Mouse (Mus musculus) kidney, embryonic 14.5 days (tissue): Measurements from ENCODE around the gene Ralgapa2. TPM values are rescaled to one million over a fixed set of nuclear protein-coding genes. Genes with fewer than 3 reads are reported as not detected.

ENCODE experiments used
- ATAC-seq: fragments of 200-750 bp; cut with Nextera tagmentation; 2 replicates; pipeline ENCODE4 v1.8.0; 2017; ENCODE audit warnings: moderate number of reproducible peaks, mild to moderate bottlenecking, moderate TSS enrichment, moderate library complexity; ENCODE audit not compliant: low FRiP score, low TSS enrichment
- H3K27ac ChIP-seq: fragments of 300-500 bp; sonication (generic); 2 replicates; pipeline ENCODE4 v1.5.1; 2014; ENCODE audit warnings: low read depth, mild to moderate bottlenecking, low read length, moderate library complexity, mixed read lengths
- H3K27me3 ChIP-seq: fragments of 300-500 bp; sonication (generic); 2 replicates; pipeline ENCODE4 v1.6.1; 2014; ENCODE audit warnings: mild to moderate bottlenecking, low read length; ENCODE audit not compliant: control insufficient read depth, insufficient read depth
- H3K36me3 ChIP-seq: fragments of 300-500 bp; sonication (generic); 2 replicates; pipeline ENCODE4 v1.6.1; 2014; ENCODE audit warnings: low read length, mixed read lengths; ENCODE audit not compliant: control insufficient read depth, insufficient read depth
- H3K4me1 ChIP-seq: fragments of 300-500 bp; sonication (generic); 2 replicates; pipeline ENCODE4 v1.6.1; 2014; ENCODE audit warnings: low read length, mixed read lengths; ENCODE audit not compliant: control insufficient read depth, insufficient read depth
- H3K4me2 ChIP-seq: fragments of 300-500 bp; sonication (generic); replicated peaks from 2 replicates; pipeline ENCODE4 v1.6.1; 2014; ENCODE audit warnings: low read depth, mild to moderate bottlenecking, low read length
- H3K4me3 ChIP-seq: fragments of 300-500 bp; sonication (generic); 2 replicates; pipeline ENCODE4 v1.5.1; 2014; ENCODE audit warnings: mild to moderate bottlenecking, low read length
- H3K9ac ChIP-seq: fragments of 300-500 bp; sonication (generic); 2 replicates; pipeline ENCODE4 v1.6.1; 2014; ENCODE audit warnings: low read depth, mild to moderate bottlenecking, low read length, moderate library complexity
- H3K9me3 ChIP-seq: fragments of 300-500 bp; sonication (generic); 2 replicates; pipeline ENCODE4 v1.6.1; 2016; ENCODE audit warnings: low read length; ENCODE audit not compliant: control insufficient read depth
- WGBS: fragments of 180-500 bp; shearing (Covaris S2); extraction: QIAGEN DNeasy Blood & Tissue Kit; methylation state at CpG from one replicate; pipeline ENCODE4 v1.1.7; 2014; 5-methylcytosine and 5-hydroxymethylcytosine counted together
- polyA plus RNA-seq: library from polyadenylated mRNA; unstranded; fragments of >200 nt; fragmentation: Nextera tagmentation; extraction: Ambion mirVana; gene quantifications from 2 replicates; pipeline ENCODE4 v1.2.1, GENCODE M21; 2014

The Ralgapa2 gene
- 5.8 and 8.5 TPM in 2 replicates for polyA plus RNA-seq

DNA sequence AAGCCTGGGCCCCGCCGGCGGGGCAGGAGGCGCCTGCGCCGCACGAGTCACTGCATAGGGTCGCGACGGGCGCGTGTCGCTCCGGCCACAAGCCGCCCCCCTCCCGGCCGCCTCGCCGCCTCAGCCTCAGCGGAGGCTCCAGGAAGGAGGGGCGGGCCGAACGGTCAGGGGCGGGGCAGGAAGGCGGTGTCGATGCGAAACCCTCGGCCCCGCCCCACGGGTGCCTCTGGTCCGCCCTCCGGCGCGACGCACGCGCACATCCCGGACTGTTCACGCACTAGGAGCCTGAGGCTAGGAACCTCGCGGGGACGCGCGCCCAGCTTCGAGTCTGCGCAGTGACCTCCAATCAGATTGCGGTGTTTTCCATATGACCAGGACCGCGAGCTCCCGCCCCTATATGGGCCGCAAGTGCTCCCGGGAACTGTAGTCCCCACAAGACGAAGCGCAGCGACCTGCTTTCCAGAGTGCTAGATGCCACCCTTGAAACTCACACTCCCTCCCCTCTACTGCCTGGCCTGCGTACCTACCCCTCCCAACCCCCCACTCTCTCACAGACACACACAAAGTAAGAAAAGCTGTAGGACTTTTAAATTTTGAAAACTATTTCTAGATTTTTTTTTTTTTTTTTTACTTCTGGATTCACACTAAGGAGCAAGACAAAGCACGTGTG is at the start of gene Ralgapa2:
Gene Ralgapa2 (minus strand): TSS at position 434 of the 670 bp plus-strand sequence.
- no peaks in the 10 kb centered on the region for H3K9me3 ChIP-seq
- H3K27ac ChIP-seq: no peak within 1 kb of the TSS
- peak within 1 kb of the TSS; percentile 81 for H3K9ac ChIP-seq
- ATAC-seq: peak; percentile 99
- no peaks in the 10 kb centered on the region for H3K4me1 ChIP-seq
- H3K4me3 ChIP-seq: peak within 1 kb of the TSS; percentile 88
- no peaks in the 10 kb centered on the region for H3K27me3 ChIP-seq
- no peaks in the 10 kb centered on the region for H3K36me3 ChIP-seq
- WGBS: 1% methylated on average over 44 of the region's 57 CpGs
- H3K4me2 ChIP-seq: peak within 1 kb of the TSS; percentile 83

DNA sequence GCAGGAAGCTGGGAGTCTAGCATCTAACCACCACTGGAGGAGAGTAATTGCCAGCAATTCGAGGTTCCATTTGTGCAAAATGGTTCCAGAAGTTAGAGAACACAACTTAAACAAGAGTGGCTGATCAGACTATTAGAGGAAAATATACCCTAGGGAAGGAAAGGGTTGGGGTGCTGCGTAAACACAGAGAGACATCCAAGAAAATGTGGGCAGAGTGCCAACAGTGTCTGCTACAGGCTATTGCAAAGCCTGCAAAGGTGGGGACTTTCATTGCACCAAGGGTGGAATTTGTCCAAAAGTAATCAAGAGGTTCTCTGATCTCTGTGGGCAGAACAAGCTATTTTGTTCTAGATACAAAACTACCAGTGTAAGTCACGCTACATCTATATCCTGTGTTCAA is 49.4 kb upstream of the Ralgapa2 start:
- Histone ChIP-seq H3K9me3 (no peaks in the 10 kb centered on the region), H3K9ac (no peak overlapping the region), H3K27ac (no peak overlapping the region), H3K4me3 (no peak overlapping the region), H3K36me3 (no peaks in the 10 kb centered on the region), H3K4me1 (no peaks in the 10 kb centered on the region), H3K4me2 (no peak overlapping the region), H3K27me3 (no peaks in the 10 kb centered on the region)
- 66% methylated on average over 3 of the region's 3 CpGs for WGBS
- ATAC-seq: no peak

DNA sequence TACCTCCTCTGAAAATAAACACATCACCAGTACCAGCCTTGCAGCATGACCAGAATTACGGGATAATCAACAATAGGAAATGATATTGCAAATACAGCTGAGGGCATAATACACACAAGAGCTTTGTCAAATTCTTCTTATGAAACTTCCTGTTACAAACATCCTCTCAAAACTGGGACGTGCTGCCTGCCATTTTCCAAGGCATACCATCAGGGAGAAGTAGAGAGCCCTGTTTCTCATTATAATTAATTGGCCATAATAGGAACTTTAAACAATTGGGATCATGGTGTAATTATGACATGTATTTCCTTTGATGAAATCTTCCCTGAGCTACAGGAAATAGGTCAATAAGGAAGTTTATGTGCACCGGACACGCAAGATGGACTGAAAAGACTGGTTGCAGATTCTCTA is 48.5 kb upstream of the Ralgapa2 start:
- no peak overlapping the region for H3K4me2 ChIP-seq
- no peaks in the 10 kb centered on the region for H3K27me3 ChIP-seq
- no peak overlapping the region for H3K9ac ChIP-seq
- H3K9me3 ChIP-seq: no peaks in the 10 kb centered on the region
- H3K27ac ChIP-seq: no peak overlapping the region
- H3K4me3 ChIP-seq: no peak overlapping the region
- no peaks in the 10 kb centered on the region for H3K36me3 ChIP-seq
- WGBS: 80% methylated on average over 4 of the region's 4 CpGs
- ATAC-seq: no peak
- H3K4me1 ChIP-seq: no peaks in the 10 kb centered on the region

DNA sequence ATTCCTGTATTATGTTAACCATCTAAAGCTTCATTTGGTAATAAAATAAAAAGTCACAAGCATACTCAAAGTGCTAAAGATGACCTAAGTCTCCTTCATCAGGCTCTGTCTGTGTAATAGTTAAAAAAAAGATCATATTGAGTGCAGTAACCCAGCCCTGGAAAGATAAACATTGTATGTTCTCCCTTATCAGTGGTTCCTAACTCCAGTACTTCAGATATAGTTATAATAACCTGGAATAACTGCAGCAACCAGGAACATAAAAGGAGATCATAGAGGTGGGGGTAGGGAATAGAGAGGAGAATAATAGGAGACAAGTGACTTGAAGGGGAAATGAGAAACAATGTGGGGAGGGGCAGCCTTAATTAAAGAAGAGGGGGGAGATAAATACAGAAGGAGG is 44.0 kb upstream of the Ralgapa2 start:
- ATAC-seq: no peak
- H3K27me3 ChIP-seq: no peaks in the 10 kb centered on the region
- no peak overlapping the region for H3K9ac ChIP-seq
- H3K4me2 ChIP-seq: no peak overlapping the region
- no peaks in the 10 kb centered on the region for H3K4me1 ChIP-seq
- no peaks in the 10 kb centered on the region for H3K9me3 ChIP-seq
- no peak overlapping the region for H3K4me3 ChIP-seq
- H3K27ac ChIP-seq: no peak overlapping the region
- no peaks in the 10 kb centered on the region for H3K36me3 ChIP-seq

DNA sequence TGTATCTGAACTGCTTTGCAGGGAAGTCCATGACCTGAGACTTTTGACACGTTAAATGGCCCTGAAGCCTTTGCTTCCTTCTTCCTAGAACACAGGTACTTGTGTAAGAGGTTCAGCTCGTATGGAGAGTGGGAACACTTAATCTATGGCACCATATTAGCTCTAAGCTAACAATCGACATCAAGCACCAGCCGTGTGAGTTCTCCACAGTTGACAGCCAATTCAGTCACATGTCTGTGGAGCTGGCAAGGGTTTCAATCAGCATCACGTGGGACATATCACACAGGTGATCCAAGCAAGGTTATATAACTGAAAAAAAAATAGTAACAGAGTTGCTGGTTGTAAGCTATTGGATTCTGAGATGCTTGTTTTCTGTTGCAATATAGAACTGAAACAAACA is 43.2 kb upstream of the Ralgapa2 start:
- H3K4me1 ChIP-seq: no peaks in the 10 kb centered on the region
- no peaks in the 10 kb centered on the region for H3K36me3 ChIP-seq
- no peak for ATAC-seq
- no peak overlapping the region for H3K27ac ChIP-seq
- H3K9me3 ChIP-seq: no peaks in the 10 kb centered on the region
- no peak overlapping the region for H3K9ac ChIP-seq
- no peak overlapping the region for H3K4me2 ChIP-seq
- no peaks in the 10 kb centered on the region for H3K27me3 ChIP-seq
- no peak overlapping the region for H3K4me3 ChIP-seq
- WGBS: 75% methylated on average over 5 of the region's 5 CpGs

DNA sequence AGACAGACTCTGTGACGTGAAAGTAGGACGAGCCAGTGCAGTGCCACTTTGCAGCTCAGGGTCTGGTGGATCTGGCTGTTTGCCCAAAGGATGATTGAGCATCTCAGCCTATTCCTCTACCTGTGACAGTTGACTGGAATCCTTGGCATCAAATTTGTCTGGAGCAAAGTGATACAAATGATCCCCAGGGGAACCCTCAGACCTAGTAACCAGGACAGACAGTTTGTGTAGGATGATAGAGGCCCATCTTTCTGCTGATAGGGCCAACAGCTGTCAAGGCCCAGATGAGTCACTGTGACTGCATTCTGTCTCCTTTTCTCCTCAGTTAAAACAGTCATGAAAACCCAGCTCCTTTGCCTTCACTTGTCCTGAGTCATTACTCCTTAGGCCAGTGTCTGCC is 41.6 kb upstream of the Ralgapa2 start:
- no peak for ATAC-seq
- Histone ChIP-seq H3K4me1 (0 out of 2 replicates have a peak, but pooled peaks cover 3% of the 10 kb centered on the region), H3K27me3 (no peaks in the 10 kb centered on the region), H3K9ac (no peak overlapping the region), H3K4me2 (no peak overlapping the region), H3K4me3 (no peak overlapping the region), H3K36me3 (no peaks in the 10 kb centered on the region), H3K9me3 (no peaks in the 10 kb centered on the region), H3K27ac (no peak overlapping the region)
- WGBS: 45% methylated on average over 2 of the region's 2 CpGs

DNA sequence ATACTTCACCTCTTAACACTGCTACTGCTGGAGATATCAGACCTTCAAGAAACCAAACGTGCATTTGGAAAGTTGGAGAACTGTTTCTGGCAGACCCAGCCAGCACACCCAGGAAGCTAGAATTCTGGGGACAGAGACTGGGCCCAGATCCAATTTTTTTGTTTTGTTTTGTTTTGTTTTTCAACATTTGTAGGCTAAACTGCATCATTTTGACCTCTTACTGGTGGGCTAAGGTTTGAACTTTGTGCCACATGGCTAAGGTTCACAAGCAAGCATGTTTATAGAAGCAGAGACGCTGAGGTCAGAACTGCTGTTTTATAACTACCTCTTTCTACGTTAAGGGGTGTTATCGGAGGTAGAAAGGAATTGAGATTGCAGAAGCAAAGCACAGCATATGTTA is 39.7 kb upstream of the Ralgapa2 start:
- Histone ChIP-seq H3K4me1 (0 out of 2 replicates have a peak, but pooled peaks cover 3% of the 10 kb centered on the region), H3K9ac (no peak overlapping the region), H3K9me3 (no peaks in the 10 kb centered on the region), H3K27me3 (no peaks in the 10 kb centered on the region), H3K4me3 (no peak overlapping the region), H3K36me3 (no peaks in the 10 kb centered on the region), H3K27ac (no peak overlapping the region), H3K4me2 (no peak overlapping the region)
- ATAC-seq: no peak
- WGBS: 50% methylated on average over 4 of the region's 4 CpGs

DNA sequence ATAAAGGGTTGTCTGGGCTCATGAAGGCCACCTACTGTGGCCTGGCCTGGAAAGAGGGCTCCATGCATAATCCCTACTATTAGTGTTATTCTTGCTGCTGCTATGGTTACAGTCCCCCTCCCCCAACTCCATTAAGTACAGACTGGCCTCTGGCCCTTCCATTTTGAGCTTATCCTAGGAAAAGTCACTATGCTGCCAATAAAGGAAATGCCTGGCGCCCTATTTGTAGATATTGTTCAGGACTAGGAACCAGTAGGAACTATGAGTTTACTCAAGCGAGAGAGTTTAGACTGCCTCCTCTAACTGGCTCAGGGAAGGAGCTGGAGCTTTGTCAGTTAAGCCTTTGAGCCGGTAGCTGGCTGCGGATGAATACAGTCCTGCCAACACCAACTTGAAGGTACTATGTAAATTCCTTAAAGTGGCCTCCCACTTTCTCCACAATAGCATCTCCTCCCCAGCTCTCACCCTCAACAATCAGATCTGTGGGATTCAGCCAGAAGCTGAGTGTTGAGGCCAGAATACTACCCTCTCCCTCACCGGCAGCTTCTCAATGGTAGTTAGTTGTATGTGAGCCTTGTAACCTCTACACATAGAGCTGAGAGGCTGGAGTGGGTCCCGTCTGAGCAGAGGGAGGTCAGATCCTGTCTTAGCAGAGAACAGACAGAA is 37.1 kb upstream of the Ralgapa2 start:
- Histone ChIP-seq H3K4me1 (0 out of 2 replicates have a peak, but pooled peaks cover 3% of the 10 kb centered on the region), H3K9me3 (no peaks in the 10 kb centered on the region), H3K27ac (no peak overlapping the region), H3K36me3 (no peaks in the 10 kb centered on the region), H3K4me2 (no peak overlapping the region), H3K9ac (no peak overlapping the region), H3K27me3 (no peaks in the 10 kb centered on the region), H3K4me3 (no peak overlapping the region)
- WGBS: 36% methylated on average over 6 of the region's 6 CpGs
- ATAC-seq: no peak

DNA sequence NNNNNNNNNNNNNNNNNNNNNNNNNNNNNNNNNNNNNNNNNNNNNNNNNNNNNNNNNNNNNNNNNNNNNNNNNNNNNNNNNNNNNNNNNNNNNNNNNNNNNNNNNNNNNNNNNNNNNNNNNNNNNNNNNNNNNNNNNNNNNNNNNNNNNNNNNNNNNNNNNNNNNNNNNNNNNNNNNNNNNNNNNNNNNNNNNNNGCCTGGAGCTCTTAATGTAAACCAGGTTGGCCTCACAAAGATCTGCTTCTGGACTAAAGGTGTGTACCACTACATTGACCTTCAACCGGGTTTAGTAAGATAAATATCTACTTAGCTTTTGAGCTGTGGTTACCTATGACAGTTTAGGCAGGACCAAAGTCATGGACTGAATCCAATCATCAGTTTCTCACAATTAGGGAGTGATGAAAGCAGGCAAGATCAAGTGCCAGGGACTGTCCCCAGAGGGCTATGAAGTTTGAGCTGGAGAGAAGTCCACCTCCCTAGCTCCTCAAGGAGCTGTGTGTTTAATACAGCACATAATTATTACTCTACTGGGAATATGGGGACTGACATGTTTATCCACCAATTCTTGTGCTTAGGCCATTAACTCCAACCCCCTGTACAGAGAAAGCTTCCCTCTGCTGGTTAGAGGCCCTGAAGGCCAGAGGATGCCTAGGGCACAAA is 32.1 kb upstream of the Ralgapa2 start:
- ATAC-seq: no peak
- H3K27ac ChIP-seq: no peak overlapping the region
- WGBS: 58% methylated on average over 1 of the region's 1 CpGs
- H3K9me3 ChIP-seq: no peaks in the 10 kb centered on the region; the same call in 1 of the 2 replicates
- H3K9ac ChIP-seq: no peak overlapping the region
- no peaks in the 10 kb centered on the region for H3K27me3 ChIP-seq
- H3K4me3 ChIP-seq: no peak overlapping the region
- no peak overlapping the region for H3K4me2 ChIP-seq
- no peaks in the 10 kb centered on the region for H3K36me3 ChIP-seq
- H3K4me1 ChIP-seq: no peaks in the 10 kb centered on the region
